Mouse (Mus musculus) ES-Bruce4 (cell line): ENCODE data around the gene Bbs1. TPM values are rescaled to one million over a fixed set of nuclear protein-coding genes. Genes with fewer than 3 reads are reported as not detected.
"Not testable (repeated sequence)": the region's sequence is repeated elsewhere in the genome, so short reads cannot be mapped to it uniquely, and the experiment has no call there.

Experiments
- H3K27ac ChIP-seq: 2 replicates; pipeline ENCODE4 v1.5.1; 2012; ENCODE audit warnings: low read length, inconsistent platforms; ENCODE audit not compliant: insufficient read depth
- H3K27me3 ChIP-seq: 2 replicates; pipeline ENCODE4 v1.6.1; 2012; ENCODE audit warnings: mild to moderate bottlenecking, low read length, inconsistent platforms; ENCODE audit not compliant: control insufficient read depth, poor library complexity, insufficient read depth, severe bottlenecking
- H3K36me3 ChIP-seq: 2 replicates; pipeline ENCODE4 v1.6.1; 2012; ENCODE audit warnings: inconsistent platforms, mild to moderate bottlenecking, low read length, moderate library complexity; ENCODE audit not compliant: control insufficient read depth, poor library complexity, insufficient read depth, severe bottlenecking
- H3K4me1 ChIP-seq: one replicate; pipeline ENCODE4 v1.8.1; 2011; ENCODE audit warnings: low read length; ENCODE audit not compliant: control insufficient read depth, insufficient read depth
- H3K4me3 ChIP-seq: 2 replicates; pipeline ENCODE4 v1.5.1; 2011; ENCODE audit warnings: low read depth, mild to moderate bottlenecking, low read length
- H3K9ac ChIP-seq: 2 replicates; pipeline ENCODE4 v1.6.1; 2012; ENCODE audit warnings: low read depth, mild to moderate bottlenecking, inconsistent platforms; ENCODE audit not compliant: poor library complexity, severe bottlenecking
- H3K9me3 ChIP-seq: replicated peaks from 2 replicates; pipeline ENCODE4 v1.6.1; 2012; ENCODE audit warnings: mild to moderate bottlenecking, low read length, inconsistent platforms; ENCODE audit not compliant: control insufficient read depth, poor library complexity, insufficient read depth, severe bottlenecking
- CTCF ChIP-seq: IDR thresholded peaks from one replicate; pipeline ENCODE4 v1.8.1; 2011; ENCODE audit warnings: low read depth, low read length
- EP300 ChIP-seq: IDR thresholded peaks from 2 replicates; pipeline ENCODE4 v1.6.1; 2011; ENCODE audit warnings: low read depth, low read length; ENCODE audit not compliant: insufficient read depth
- POLR2A ChIP-seq: IDR thresholded peaks from one replicate; pipeline ENCODE4 v1.8.1; 2011; ENCODE audit warnings: low read length; ENCODE audit not compliant: insufficient read depth
- polyA plus RNA-seq: library from polyadenylated mRNA; stranded (reverse); fragments of >200 nt; gene quantifications from 2 replicates; pipeline ENCODE4 v1.2.4, GENCODE M21; 2011; ENCODE audit warnings: low read depth; ENCODE audit not compliant: missing spikeins, insufficient read depth, insufficient read length

Bbs1 gene
- polyA plus RNA-seq = 3.9 and 5.3 TPM in 2 replicates

DNA sequence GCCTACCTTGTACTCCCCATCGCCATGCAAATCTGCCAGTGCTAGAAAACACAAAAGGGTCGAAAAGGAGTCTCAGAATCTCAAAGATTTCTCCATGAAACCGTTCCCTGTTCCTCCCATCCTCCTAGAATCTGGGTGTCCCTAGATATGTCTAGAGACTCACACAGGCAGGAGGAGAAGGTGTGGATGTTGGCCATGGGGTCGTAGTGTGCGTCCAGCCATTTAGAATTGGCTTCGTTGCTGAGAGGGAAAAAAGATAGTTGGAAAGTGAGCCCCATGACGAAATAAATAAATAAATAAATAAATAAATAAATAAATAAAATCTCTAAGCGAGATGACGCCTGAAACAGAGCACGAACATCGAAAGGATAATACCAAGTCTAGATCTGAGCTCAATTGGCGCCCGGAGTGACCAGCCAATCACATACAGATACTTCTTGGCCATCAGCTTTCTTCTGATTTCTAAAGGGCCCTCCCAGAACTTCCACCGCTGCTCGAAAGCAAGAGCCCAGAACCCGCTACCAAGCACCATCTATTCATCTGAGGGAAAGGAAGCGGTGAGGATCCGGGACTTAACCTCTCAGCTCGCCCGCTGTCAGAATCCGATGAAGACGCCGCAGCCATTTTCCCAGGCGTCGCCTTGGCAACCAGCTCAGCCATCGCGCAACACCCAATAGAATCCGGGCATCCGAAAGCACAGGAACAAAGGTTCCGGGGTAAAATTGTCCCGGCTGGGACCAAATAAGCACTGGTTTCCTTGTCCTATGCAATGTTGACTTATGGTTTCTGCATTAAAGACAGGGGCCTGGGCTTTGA lies at the start of gene Bbs1:
TSS of gene Bbs1 (minus strand) at position 650 of the 816 bp plus-strand sequence.
- Histone ChIP-seq H3K27me3 (no peaks in the 10 kb centered on the region), H3K4me3 (peak within 1 kb of the TSS; percentile 90), H3K9me3 (no peaks in the 10 kb centered on the region), H3K4me1 (no peaks in the 10 kb centered on the region), H3K9ac (peak within 1 kb of the TSS; percentile 60), H3K36me3 (peaks cover 6% of the 10 kb centered on the region; the same call in 1 of the 2 replicates), H3K27ac (no peak within 1 kb of the TSS)
- TF ChIP-seq POLR2A (no peak), CTCF (no peak), EP300 (no peak)

DNA sequence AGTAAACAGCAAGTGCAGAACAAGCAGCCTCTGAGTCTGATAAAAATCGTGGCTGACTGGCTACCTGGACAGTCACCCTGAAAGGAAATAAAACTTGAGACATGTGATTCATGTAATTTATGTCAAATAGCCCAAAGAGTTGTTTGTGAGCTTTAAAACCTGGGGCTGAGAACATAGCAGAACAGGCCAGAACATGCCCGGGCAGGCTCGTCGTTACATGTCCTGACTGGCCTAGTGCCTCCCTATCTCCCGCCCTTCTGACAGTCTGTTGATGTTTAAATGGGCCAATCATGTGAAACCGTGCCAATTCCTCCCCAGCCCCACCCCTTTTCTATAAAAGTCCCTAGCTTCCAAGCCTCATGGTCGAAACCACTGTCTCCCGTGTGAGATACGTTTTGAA lies 42.2 kb upstream of the Bbs1 start:
- not testable (repeated sequence) for H3K9ac ChIP-seq, H3K4me1 ChIP-seq, H3K4me3 ChIP-seq, H3K36me3 ChIP-seq, H3K27me3 ChIP-seq, H3K9me3 ChIP-seq
- peak overlapping the region; percentile 68 for H3K27ac ChIP-seq

DNA sequence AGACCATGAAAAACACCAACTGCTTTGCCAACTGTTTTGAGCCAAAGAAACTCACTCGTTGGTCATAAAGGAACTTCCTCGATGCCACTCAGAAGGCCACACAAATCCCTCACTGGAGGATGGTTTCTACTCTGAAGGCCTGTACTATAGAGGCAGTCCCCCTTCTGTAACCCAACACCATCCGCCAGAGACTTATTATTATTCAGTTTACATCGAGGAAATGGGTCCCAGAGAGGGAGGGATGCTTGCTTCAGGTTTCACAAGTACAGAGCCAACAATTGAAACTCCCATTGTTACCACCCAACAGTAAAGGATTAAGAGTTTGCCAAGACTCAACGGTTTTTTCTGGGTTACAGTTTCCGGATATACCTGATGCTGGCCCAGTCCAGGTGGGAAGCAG lies 39.1 kb upstream of the Bbs1 start:
- TF ChIP-seq EP300 (no peak), CTCF (no peak), POLR2A (no peak)
- no peaks in the 10 kb centered on the region for H3K27me3 ChIP-seq
- H3K4me3 ChIP-seq = no peak overlapping the region
- no peaks in the 10 kb centered on the region for H3K9me3 ChIP-seq
- peak overlapping the region; percentile 63 for H3K27ac ChIP-seq
- no peaks in the 10 kb centered on the region for H3K36me3 ChIP-seq
- peaks cover 3% of the 10 kb centered on the region for H3K4me1 ChIP-seq
- H3K9ac ChIP-seq = no peak overlapping the region

DNA sequence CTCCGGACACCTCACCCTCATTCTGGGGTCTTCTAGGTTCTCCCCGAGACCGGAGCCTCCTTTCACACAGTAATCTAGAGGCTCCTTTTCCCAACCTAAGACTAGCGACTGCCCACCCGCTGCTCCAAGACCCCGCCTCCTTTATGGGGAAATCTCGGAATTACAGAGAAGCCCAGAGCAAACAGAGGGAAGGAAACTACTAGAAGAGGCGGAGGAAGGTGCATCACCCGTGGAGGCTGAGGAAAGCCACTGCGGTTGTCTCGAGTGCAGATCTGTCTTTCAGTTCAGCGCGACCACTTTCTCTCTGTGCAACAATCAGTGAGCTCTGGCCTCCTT lies 36.8 kb upstream of the Bbs1 start:
- Histone ChIP-seq H3K9me3 (no peaks in the 10 kb centered on the region), H3K27ac (no peak overlapping the region)

DNA sequence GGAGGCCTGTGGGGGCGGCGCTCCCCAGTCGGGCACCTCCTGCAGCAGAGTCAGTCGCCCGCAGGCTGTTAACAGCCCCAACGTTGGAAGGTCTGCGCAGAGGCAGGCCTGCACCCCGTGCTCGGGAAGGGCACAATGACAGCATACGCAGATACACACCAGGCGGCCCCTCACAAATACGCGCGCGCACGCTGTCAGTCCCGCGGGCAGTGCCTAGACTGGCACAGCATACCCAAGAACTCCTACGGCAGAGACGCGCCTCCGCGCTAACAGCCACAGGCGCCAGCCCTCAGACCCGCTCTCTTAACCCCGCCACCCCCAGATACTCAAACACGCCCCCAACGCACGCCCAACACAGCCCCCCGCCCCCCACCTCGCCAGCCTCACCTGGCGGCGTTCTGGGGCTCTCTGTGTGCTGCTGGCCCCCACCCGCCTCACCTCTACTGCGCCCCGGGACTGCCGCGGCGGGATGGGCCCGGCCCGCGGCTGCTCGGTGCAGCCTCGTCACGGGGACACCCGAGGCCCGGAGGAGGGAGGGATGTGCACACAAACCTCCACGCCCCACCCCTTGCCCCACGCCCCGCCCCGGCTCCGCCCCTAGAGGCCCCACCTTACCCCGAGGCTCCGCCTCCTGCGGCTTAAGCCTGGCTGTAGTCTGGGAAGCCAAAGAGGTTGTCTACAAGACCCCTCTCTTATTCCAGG lies 36.3 kb upstream of the Bbs1 start, which contains the start of gene Peli3:
TSS of gene Peli3 (minus strand) at position 577 of the 702 bp plus-strand sequence.
- Histone ChIP-seq H3K9me3 (no peaks in the 10 kb centered on the region), H3K27me3 (no peaks in the 10 kb centered on the region), H3K4me1 (peaks cover 3% of the 10 kb centered on the region), H3K36me3 (no peaks in the 10 kb centered on the region), H3K4me3 (peak within 1 kb of the TSS; percentile 69), H3K27ac (no peak within 1 kb of the TSS), H3K9ac (peak within 1 kb of the TSS; percentile 56)
- no peak for TF ChIP-seq EP300
- no peak for TF ChIP-seq POLR2A
- no peak for TF ChIP-seq CTCF

More for the DNA sequence above, 36.8 kb upstream of the Bbs1 start:
- no peaks in the 10 kb centered on the region for H3K27me3 ChIP-seq
- no peaks in the 10 kb centered on the region for H3K36me3 ChIP-seq
- H3K4me1 ChIP-seq = peaks cover 3% of the 10 kb centered on the region
- no peak for TF ChIP-seq EP300
- no peak for TF ChIP-seq POLR2A
- TF ChIP-seq CTCF = no peak
- H3K4me3 ChIP-seq = peak overlapping the region; percentile 43
- H3K9ac ChIP-seq = peak overlapping the region; percentile 56
